Mouse (Mus musculus): ENCODE data around the gene Cdk15. TPM values are rescaled to one million over a fixed set of nuclear protein-coding genes. Genes with fewer than 3 reads are reported as not detected.

The Cdk15 gene
- total RNA-seq, 2 experiments from 2014 or later, result 0.58 to 0.68 TPM

DNA sequence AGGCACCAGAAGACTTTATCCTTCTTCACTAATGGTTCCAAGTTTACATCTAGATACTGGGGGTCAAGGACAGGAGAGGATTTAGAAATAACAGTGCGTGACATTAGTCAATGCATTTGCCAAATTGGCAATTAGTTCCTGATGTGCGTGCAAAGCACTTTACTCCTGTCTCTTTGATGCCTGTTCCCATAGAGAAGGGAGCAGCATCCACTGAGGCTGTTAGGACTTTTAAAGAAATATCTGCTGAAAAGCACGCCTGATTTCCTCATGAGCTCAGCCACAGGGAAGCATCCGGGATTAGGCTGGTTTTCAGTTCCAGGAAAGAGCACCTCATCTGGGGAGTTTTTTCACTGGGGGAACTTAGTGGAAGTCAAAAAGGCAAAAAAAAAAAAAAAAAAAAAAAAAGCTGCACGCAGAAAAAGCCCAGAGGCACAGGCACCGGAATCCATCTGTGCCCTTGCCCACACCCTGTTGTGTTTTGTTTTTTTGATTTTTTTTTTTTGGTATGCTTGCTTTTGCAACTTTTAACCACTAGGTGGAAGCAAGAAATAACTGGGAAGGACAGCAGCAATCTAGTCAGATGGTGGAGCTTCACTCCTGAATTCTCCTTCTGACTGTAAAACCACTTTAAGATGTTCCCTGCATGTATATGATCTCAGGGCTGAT lies 59.8 kb downstream of the Cdk15 start:
- no peak for DNase-seq (ENCODE audit: extremely low spot score in 1 of 2, low spot score in 2 of 2)
- no peak overlapping the region for H3K27ac ChIP-seq
- TF ChIP-seq CTCF (IDR thresholded peaks at IDR 0.05), result peak; percentile 71
- intact Hi-C loops (cut with DNase I), result loop anchor here (1.0 to 2.0 kb wide), 3 partner anchors 166 to 307 kb away; partner anchors contain the start of gene Fzd7
- H3K4me3 ChIP-seq, result peak overlapping the region; percentile 19; the same call in 1 of the 2 replicates

DNA sequence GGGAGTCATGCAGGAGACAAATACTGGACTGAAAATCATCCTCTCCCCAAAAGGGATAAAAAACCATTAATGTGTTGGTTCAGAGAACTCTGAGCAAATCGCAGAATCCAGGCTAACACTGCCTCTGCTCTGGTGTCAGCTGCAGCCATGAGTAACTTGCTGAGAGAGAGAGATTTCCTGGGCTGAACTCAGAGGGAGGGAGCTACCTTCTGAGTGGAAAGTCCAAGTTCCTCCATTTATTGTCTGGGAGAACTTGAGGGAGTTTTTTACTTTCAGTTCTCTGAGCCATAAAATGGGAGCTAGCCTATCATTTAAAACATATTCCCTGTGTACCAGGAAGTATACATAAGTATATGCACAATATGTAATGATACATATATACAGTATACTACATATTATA lies 60.7 kb downstream of the Cdk15 start:
- intact Hi-C loops (cut with DNase I), result loop anchor here (2.0 kb wide), 1 partner anchor 165 kb away; the partner anchor contains the start of gene Fzd7
- no peak for TF ChIP-seq CTCF (IDR thresholded peaks at IDR 0.05)
- no peak for DNase-seq (ENCODE audit: extremely low spot score in 1 of 2, low spot score in 2 of 2)
- no peak overlapping the region for H3K4me3 ChIP-seq
- no peak overlapping the region for H3K27ac ChIP-seq

DNA sequence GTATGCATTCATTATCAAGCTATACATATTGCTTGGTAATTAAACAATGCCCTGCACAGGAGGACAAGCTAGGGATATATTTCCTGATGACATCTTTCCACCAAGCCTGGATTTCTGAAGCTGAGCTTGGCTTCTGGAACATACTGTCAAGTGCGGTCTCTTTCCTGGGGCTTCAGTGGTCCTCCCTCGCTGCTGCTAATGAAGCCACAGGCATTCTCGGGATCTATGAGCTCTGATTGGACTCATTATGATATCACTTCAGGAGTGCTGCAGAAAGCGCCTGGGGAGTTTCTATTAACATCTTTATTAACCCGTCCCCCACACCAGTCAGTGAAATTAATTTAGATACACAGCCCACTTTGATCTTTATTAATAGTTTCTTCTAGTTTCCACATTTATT lies 62.2 kb downstream of the Cdk15 start:
- intact Hi-C loops (cut with DNase I), result no loop called here
- Histone ChIP-seq H3K4me3 (no peak overlapping the region), H3K27ac (no peak overlapping the region)
- TF ChIP-seq CTCF (IDR thresholded peaks at IDR 0.05), result no peak
- DNase-seq (ENCODE audit: extremely low spot score in 1 of 2, low spot score in 2 of 2), result no peak

DNA sequence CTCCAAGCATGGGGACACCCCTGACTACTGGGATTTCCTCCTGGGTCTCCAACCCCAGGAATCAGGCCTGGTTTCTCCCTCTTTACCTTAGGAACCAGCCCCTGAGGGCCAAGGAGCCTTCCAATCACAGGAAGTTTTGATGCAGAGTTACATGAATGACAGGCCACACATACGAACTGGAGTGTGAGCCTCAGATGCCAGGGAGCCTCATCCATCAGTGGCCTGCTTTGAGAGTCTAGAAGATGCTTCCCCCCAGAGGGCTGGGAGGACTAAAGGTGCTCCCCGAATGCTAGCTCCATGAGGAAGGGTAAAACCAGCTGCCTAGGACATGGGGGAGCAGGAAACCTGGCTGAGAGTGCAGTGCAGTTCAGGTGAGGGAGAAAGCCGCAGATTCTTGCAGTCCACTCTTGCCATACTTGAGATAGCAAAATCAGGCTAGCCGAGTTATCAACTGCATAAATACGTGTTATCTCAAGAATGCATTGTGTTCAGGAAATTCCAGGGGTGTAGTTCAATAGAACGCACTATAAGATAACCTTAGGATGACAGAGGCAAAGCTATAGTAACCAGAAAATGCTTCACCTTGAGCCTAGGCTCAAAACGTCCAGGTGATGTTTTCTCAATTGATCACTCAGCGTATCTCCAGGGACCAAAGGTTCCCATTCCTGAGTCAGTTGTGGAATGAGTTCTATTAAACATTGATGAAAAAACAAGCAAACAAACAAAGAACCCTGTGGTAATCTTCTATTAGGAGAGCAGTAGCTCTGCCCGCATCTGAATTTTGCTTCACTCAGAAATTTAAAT lies 64.6 kb downstream of the Cdk15 start:
- intact Hi-C loops (cut with DNase I), result no loop called here
- Histone ChIP-seq H3K27ac (no peak overlapping the region), H3K4me3 (no peak overlapping the region)
- no peak for DNase-seq (ENCODE audit: extremely low spot score in 1 of 2, low spot score in 2 of 2)
- no peak for TF ChIP-seq CTCF (IDR thresholded peaks at IDR 0.05)

DNA sequence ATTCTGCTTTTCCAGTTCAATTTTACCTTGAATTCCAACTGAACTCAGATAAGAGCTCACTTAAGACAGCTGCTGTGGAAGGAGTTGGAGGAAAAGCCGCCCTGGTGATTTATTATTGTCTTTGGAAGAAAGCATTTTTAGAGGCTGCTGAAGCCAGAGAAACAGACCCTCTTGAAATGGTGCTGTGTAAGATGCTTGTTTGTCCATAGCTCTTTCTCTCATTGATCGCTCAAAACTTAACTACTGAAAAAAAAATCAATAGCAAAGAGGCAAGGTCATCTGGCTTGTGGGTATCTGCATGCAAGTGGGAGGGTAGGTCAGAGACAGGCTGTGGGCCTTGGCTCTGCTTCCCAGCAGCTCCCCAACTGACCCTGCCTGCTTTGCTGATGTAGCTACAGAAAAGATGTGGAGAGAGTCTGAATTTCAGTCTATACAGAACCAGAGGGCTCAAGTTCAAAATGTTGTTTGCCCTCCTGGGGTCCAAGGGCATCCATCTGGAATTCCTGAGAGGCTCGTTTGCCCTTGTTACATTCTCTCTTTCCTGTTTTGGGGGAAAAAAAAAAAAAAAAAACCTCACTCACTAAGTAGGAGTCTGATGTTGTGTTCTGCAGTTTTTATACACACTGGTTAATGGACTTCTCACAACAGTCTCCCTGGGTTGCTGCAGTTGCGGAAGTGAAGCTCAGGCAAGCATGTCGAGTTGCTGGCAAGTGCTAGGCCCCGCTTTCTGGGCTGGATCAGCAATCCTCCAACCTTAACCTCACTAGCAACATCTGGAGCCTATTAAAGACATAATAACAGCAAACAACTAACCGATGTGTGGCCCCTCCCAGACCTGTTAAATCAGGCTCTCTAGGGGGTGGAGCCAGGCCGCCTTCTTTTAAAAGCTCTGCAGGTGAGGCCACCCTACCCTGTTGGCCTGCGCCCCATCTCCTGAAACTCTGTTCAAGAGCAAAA lies 65.5 kb downstream of the Cdk15 start:
- Histone ChIP-seq H3K4me3 (no peak overlapping the region), H3K27ac (no peak overlapping the region)
- TF ChIP-seq CTCF (IDR thresholded peaks at IDR 0.05), result no peak
- DNase-seq (ENCODE audit: extremely low spot score in 1 of 2, low spot score in 2 of 2), result no peak
- intact Hi-C loops (cut with DNase I), result no loop called here

DNA sequence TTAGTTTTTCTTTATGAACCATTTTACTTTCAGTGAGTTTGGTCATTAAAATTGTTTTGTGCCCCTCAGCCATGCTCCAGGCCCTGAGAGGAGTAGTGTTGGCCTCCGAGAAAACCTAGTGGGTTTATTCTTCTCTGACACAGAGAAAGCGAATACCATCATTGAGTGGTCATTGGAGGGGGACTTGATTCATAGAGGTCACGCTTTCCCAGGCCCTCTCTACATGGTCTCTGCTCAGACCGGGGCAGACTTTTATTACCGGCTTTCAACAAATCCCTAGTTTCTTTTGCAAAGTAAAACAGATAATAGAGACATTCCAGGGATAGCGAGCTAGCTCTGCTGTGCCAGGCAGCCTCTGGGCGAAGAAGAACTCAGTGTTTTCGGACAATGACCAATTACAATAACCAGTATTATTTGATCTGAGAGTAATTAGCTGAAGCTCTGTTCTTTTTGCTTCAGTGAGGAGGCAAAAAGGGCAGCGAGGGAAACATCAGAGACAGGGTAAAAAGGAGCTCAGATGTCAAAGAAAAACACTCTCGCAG lies 70.2 kb downstream of the Cdk15 start:
- intact Hi-C loops (cut with DNase I), result no loop called here
- TF ChIP-seq CTCF (IDR thresholded peaks at IDR 0.05), result no peak
- H3K27ac ChIP-seq, result peak overlapping the region; percentile 59; the same call in 1 of the 2 replicates
- no peak for DNase-seq (ENCODE audit: extremely low spot score in 1 of 2, low spot score in 2 of 2)
- no peak overlapping the region for H3K4me3 ChIP-seq

DNA sequence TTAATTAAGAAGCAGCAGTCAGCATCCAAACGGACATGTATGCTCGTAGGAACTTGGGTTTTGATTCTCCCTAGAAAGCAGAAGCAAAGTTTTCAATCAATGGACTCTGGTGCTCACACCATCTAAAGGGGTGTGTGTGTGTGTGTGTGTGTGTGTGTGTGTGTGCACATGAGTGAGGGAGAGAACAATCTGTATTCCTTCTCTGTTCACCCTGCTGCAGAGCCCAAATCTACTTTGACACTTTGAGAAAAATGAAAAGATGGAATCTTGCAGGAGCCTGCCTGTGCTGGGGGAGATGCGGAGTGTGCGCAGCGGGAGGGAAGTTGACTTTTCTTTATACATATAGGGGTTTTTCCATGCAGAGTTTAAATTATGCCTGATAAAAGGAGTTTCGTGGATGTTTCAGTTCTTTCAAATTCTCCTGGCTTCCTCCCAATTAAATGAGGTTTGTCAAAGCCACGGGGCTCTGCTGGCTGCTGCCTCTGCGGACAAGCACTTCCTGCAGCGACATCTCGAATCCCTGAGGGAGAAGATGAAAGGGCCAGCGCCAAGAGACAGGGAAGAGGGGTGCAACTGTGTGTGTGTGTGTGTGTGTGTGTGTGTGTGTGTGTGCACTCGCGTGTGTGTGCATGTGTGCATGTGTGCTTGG lies 76.2 kb downstream of the Cdk15 start:
- TF ChIP-seq CTCF (IDR thresholded peaks at IDR 0.05), result no peak
- Histone ChIP-seq H3K27ac (no peak overlapping the region), H3K4me3 (no peak overlapping the region)
- no peak for DNase-seq (ENCODE audit: extremely low spot score in 1 of 2, low spot score in 2 of 2)
- intact Hi-C loops (cut with DNase I), result no loop called here

DNA sequence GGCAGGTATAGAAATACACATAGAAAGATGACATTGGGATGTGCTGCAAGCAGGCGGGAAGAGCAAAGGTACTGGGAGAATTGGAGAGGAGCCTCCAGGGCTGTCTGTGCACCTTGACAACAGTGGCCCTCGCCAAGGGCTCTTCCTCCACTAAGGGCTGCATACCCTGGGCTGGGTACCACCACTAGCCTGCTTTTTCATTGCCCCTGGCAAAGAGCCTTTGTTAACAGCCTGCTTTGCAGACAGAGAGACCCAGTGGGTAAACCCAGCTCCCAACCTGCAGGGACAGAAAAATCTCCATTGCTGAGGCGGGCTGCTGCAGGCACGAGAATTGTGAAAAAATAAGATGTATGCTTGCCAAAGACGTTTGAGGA lies 76.7 kb downstream of the Cdk15 start:
- Histone ChIP-seq H3K27ac (no peak overlapping the region), H3K4me3 (no peak overlapping the region)
- DNase-seq (ENCODE audit: extremely low spot score in 1 of 2, low spot score in 2 of 2), result no peak
- intact Hi-C loops (cut with DNase I), result no loop called here
- TF ChIP-seq CTCF (IDR thresholded peaks at IDR 0.05), result no peak

DNA sequence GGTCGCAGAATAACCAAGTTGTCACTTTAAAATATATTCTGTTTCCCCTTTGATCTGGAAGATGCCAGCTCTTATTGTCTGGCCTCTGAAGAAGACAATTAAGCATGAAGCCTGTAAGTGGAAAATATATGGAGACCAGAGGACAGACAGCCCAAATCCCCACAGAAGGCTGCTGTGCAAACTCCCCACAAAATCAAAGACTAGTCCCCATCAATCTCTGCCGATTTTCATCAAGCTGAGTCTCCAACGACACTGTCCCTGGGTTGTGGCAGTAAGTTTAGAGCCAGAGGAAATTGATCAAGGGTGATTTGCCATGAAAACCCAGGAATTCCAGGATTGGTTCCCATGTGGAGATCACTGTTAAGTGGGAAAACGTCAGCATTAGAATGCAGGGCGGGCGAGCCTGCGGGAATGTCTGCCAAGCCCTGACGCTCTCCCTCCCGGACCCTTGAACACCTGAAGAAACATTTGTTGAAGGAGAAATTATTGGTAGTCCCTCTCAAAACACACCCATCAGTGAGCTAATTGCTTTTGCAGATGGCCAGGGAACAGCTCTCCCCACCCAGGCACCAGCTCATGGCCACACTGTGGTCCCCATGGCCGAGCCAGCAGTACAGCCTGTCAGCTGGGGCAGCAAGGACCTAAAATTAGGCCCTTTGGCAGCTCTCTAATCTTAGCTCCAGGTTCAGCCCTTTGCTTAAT lies 77.3 kb downstream of the Cdk15 start:
- intact Hi-C loops (cut with DNase I), result no loop called here
- no peak for TF ChIP-seq CTCF (IDR thresholded peaks at IDR 0.05)

DNA sequence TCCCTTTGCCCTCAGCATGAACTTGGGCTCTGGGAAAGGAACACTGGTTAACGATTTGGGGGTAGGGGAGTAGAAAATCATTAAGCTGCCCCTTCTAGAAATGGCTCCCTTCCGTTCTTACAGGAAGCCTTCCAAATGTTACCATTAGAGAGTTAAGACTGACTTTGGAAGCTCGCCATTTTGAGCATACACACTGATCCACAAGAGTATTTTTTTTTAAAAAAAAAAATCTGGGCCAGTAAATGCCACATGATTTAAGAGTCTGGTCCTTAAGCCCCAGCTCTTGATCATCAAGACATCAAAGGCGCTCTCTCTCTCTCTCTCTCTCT lies 77.8 kb downstream of the Cdk15 start:
- intact Hi-C loops (cut with DNase I), result no loop called here
- DNase-seq (ENCODE audit: extremely low spot score in 1 of 2, low spot score in 2 of 2), result no peak
- H3K4me3 ChIP-seq, result no peak overlapping the region
- no peak overlapping the region for H3K27ac ChIP-seq
- no peak for TF ChIP-seq CTCF (IDR thresholded peaks at IDR 0.05)

More for the DNA sequence above, 77.3 kb downstream of the Cdk15 start:
- Histone ChIP-seq H3K27ac (no peak overlapping the region), H3K4me3 (no peak overlapping the region)
- DNase-seq (ENCODE audit: extremely low spot score in 1 of 2, low spot score in 2 of 2), result no peak

DNA sequence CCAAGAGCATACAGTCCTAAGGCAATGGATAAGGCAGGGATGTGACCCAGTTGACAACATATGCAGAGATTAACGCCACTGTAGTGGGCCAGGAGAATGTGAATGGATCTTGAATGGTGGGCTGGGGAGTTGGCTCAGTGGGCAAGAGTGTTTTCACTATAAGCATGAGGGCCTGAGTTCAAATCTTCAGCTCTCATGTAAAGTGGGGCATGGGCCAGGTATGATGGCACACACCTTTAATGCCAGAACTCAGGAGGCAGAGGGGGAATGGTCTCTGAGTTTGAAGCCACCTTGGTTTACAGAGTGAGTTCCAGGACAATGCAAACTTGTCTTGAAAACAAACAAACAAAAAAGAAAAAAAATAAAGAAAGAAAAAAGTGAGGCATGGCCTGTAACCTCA lies 79.5 kb downstream of the Cdk15 start:
- no peak overlapping the region for H3K27ac ChIP-seq
- no peak for DNase-seq (ENCODE audit: extremely low spot score in 1 of 2, low spot score in 2 of 2)
- no peak for TF ChIP-seq CTCF (IDR thresholded peaks at IDR 0.05)
- H3K4me3 ChIP-seq, result no peak overlapping the region
- intact Hi-C loops (cut with DNase I), result no loop called here

Measured in left cerebral cortex, adult 2 months (tissue).